ENCODE assay signal across 7 mouse cellular contexts in genomic region chr5:113286591-113287520, GRCm38 (mm10). TPM values are rescaled to one million over a fixed set of nuclear protein-coding genes. Genes with fewer than 3 reads are reported as not detected.
DNase-seq lines count a peak whose midpoint lies in the region; ATAC-seq and TF ChIP-seq lines count a peak whose summit lies in the region.

No protein-coding gene starts in this region.

- ATAC-seq in embryonic facial prominence, embryonic 12.5 days (ENCODE audit: insufficient number of reproducible peaks, insufficient read depth, low FRiP score, low TSS enrichment) = no peak
- 0 out of 2 replicates have a peak, but pooled peaks have one; percentile 25 for ATAC-seq in hindbrain, embryonic 16.5 days
- no peak for ATAC-seq in midbrain, embryonic 14.5 days (ENCODE audit: low FRiP score, low TSS enrichment)

- no peak for TF ChIP-seq POLR2A in thymus, adult 2 months (IDR thresholded peaks at IDR 0.05; ENCODE audit: control insufficient read depth, extremely low read depth, insufficient read depth, low read length, poor library complexity)

- 0 out of 2 replicates have a peak overlapping the region, but pooled peaks have one; percentile 9 for H3K4me3 ChIP-seq in embryonic facial prominence, embryonic 12.5 days
- peak overlapping the region; percentile 20; the same call in 1 of the 2 replicates for H3K4me3 ChIP-seq in hindbrain, embryonic 16.5 days (ENCODE audit: low read length)
- peak overlapping the region; percentile 17 for H3K4me3 ChIP-seq in midbrain, embryonic 14.5 days (replicated peaks; ENCODE audit: low read depth, low read length)
- no peak overlapping the region for H3K4me3 ChIP-seq in thymus, adult 2 months (ENCODE audit: control insufficient read depth, insufficient read depth, low read length)

- peaks cover 64% of the 10 kb centered on the region for H3K27me3 ChIP-seq in embryonic facial prominence, embryonic 12.5 days
- peaks cover 4% of the 10 kb centered on the region for H3K27me3 ChIP-seq in hindbrain, embryonic 16.5 days (replicated peaks; ENCODE audit: control insufficient read depth, insufficient read depth, low read length)
- H3K27me3 ChIP-seq in midbrain, embryonic 14.5 days (ENCODE audit: control insufficient read depth, insufficient read depth, low read length) = peaks cover 20% of the 10 kb centered on the region; the same call in 1 of the 2 replicates
- H3K27me3 ChIP-seq in thymus, adult 2 months (ENCODE audit: control insufficient read depth, insufficient read depth, low read length) = no peaks in the 10 kb centered on the region

- peak; percentile 36; the same call in 1 of the 2 replicates for TF ChIP-seq CTCF in thymus, adult 2 months (IDR thresholded peaks at IDR 0.05; ENCODE audit: borderline replicate concordance, control insufficient read depth, extremely low read depth, insufficient read depth, low read length, poor library complexity)

- WGBS in embryonic facial prominence, embryonic 12.5 days = 2% methylated on average over 56 of the region's 60 CpGs
- 6% methylated on average over 50 of the region's 60 CpGs for WGBS in hindbrain, embryonic 16.5 days
- 3% methylated on average over 59 of the region's 60 CpGs for WGBS in midbrain, embryonic 14.5 days
- 65% methylated on average over 57 of the region's 60 CpGs for WGBS in thymus, adult 2 months

- DNase-seq in ES-CJ7 (ENCODE audit: low read depth, low spot score) (peak; percentile 49), ZHBTc4 (ENCODE audit: low read depth, low spot score) (peak; percentile 62)
- peak; percentile 79 for DNase-seq in left cerebral cortex, postnatal 4 days
- peak; percentile 82 for DNase-seq in midbrain, embryonic 14.5 days
- peak; percentile 45 for DNase-seq in thymus, adult 2 months

- H3K4me1 ChIP-seq in embryonic facial prominence, embryonic 12.5 days = peaks cover 8% of the 10 kb centered on the region
- peaks cover 4% of the 10 kb centered on the region for H3K4me1 ChIP-seq in hindbrain, embryonic 16.5 days (ENCODE audit: control insufficient read depth, insufficient read depth, low read depth, low read length)
- peaks cover 5% of the 10 kb centered on the region; the same call in 1 of the 2 replicates for H3K4me1 ChIP-seq in midbrain, embryonic 14.5 days (ENCODE audit: control insufficient read depth, insufficient read depth, low read length)
- H3K4me1 ChIP-seq in thymus, adult 2 months (replicated peaks; ENCODE audit: control insufficient read depth, insufficient read depth, low read length) = no peaks in the 10 kb centered on the region

- no peaks in the 10 kb centered on the region for H3K36me3 ChIP-seq in embryonic facial prominence, embryonic 12.5 days
- peaks cover 14% of the 10 kb centered on the region for H3K36me3 ChIP-seq in hindbrain, embryonic 16.5 days (ENCODE audit: control insufficient read depth, insufficient read depth, low read length)
- H3K36me3 ChIP-seq in midbrain, embryonic 14.5 days (ENCODE audit: control insufficient read depth, insufficient read depth, low read length) = peaks cover 30% of the 10 kb centered on the region
- H3K36me3 ChIP-seq in thymus, adult 2 months (ENCODE audit: control insufficient read depth, insufficient read depth, low read length) = no peaks in the 10 kb centered on the region

- no peak overlapping the region for H3K27ac ChIP-seq in embryonic facial prominence, embryonic 12.5 days
- H3K27ac ChIP-seq in hindbrain, embryonic 16.5 days (ENCODE audit: low read depth, low read length) = no peak overlapping the region
- H3K27ac ChIP-seq in midbrain, embryonic 14.5 days (replicated peaks; ENCODE audit: low read depth, low read length) = no peak overlapping the region
- no peak overlapping the region for H3K27ac ChIP-seq in thymus, adult 2 months (ENCODE audit: control insufficient read depth, insufficient read depth, low read length)

- H3K9me3 ChIP-seq in embryonic facial prominence, embryonic 12.5 days = no peaks in the 10 kb centered on the region
- no peaks in the 10 kb centered on the region for H3K9me3 ChIP-seq in hindbrain, embryonic 16.5 days (ENCODE audit: control insufficient read depth, low read length)
- H3K9me3 ChIP-seq in midbrain, embryonic 14.5 days (ENCODE audit: control insufficient read depth, low read length) = no peaks in the 10 kb centered on the region

- H3K4me2 ChIP-seq in embryonic facial prominence, embryonic 12.5 days (replicated peaks) = peak overlapping the region; percentile 34
- peak overlapping the region; percentile 47 for H3K4me2 ChIP-seq in hindbrain, embryonic 16.5 days (ENCODE audit: low read length)
- peak overlapping the region; percentile 51 for H3K4me2 ChIP-seq in midbrain, embryonic 14.5 days (ENCODE audit: low read length)

- no peak overlapping the region for H3K9ac ChIP-seq in embryonic facial prominence, embryonic 12.5 days
- peak overlapping the region; percentile 43; the same call in 1 of the 2 replicates for H3K9ac ChIP-seq in hindbrain, embryonic 16.5 days (ENCODE audit: low read depth, low read length)
- H3K9ac ChIP-seq in midbrain, embryonic 14.5 days (replicated peaks; ENCODE audit: low read length) = peak overlapping the region; percentile 43; the same call in 1 of the 2 replicates

- intact Hi-C loops in left cerebral cortex, postnatal 4 days (cut with DNase I) = no loop called here

RNA-seq across cellular contexts. Expression of gene Sgsm1, which starts 23.7 kb away (rescaled TPM):
- 5.3 and 5.6 TPM in 2 replicates for polyA plus RNA-seq in embryonic facial prominence, embryonic 12.5 days (2016; fragmentation: Nextera tagmentation; extraction: Ambion mirVana)
- 19.4 and 23.0 TPM in 2 replicates for polyA plus RNA-seq in hindbrain, embryonic 16.5 days (2015; fragmentation: Nextera tagmentation; extraction: Ambion mirVana)
- 10 to 100 TPM; 67.4 to 74.9 TPM for total RNA-seq in left cerebral cortex, postnatal 4 days (2021)
- polyA plus RNA-seq in midbrain, embryonic 14.5 days (2014; fragmentation: Nextera tagmentation; extraction: Ambion mirVana) = 15.2 and 15.6 TPM in 2 replicates
- polyA plus RNA-seq in thymus, adult 2 months (2012; rRNA removed) = 0.71 and 1.0 TPM in 2 replicates
